Mouse (Mus musculus) lung, embryonic 14.5 days (tissue): Measurements from ENCODE around the gene Gtdc1. TPM values are rescaled to one million over a fixed set of nuclear protein-coding genes. Genes with fewer than 3 reads are reported as not detected.

Source experiments
- ATAC-seq: fragments of 200-750 bp; cut with Nextera tagmentation; 2 replicates; pipeline ENCODE4 v1.8.0; 2017; ENCODE audit warnings: mild to moderate bottlenecking, moderate TSS enrichment, moderate library complexity; ENCODE audit not compliant: insufficient read depth
- DNase-seq: peaks from one replicate; pipeline ENCODE4 v3.0.0-alpha.2; 2015
- H3K27ac ChIP-seq: fragments of 300-500 bp; sonication (generic); 2 replicates; pipeline ENCODE4 v1.5.1; 2014; ENCODE audit warnings: low read depth, mild to moderate bottlenecking, moderate library complexity
- H3K27me3 ChIP-seq: fragments of 300-500 bp; sonication (generic); 2 replicates; pipeline ENCODE4 v1.6.1; 2014; ENCODE audit warnings: low read length, control low read depth; ENCODE audit not compliant: insufficient read depth
- H3K36me3 ChIP-seq: fragments of 300-500 bp; sonication (generic); 2 replicates; pipeline ENCODE4 v1.6.1; 2014; ENCODE audit warnings: control low read depth; ENCODE audit not compliant: insufficient read depth
- H3K4me1 ChIP-seq: fragments of 300-500 bp; sonication (generic); 2 replicates; pipeline ENCODE4 v1.6.1; 2014; ENCODE audit warnings: antibody characterized with exemption, control low read depth; ENCODE audit not compliant: insufficient read depth
- H3K4me2 ChIP-seq: fragments of 300-500 bp; sonication (generic); 2 replicates; pipeline ENCODE4 v1.6.1; 2014; ENCODE audit warnings: mild to moderate bottlenecking
- H3K4me3 ChIP-seq: fragments of 300-500 bp; sonication (generic); 2 replicates; pipeline ENCODE4 v1.5.1; 2014; ENCODE audit warnings: low read depth, low read length
- H3K9ac ChIP-seq: fragments of 300-500 bp; sonication (generic); 2 replicates; pipeline ENCODE4 v1.6.1; 2014
- H3K9me3 ChIP-seq: fragments of 300-500 bp; sonication (generic); 2 replicates; pipeline ENCODE4 v1.6.1; 2016; ENCODE audit warnings: low read depth, low read length, control low read depth
- CTCF ChIP-seq: IDR thresholded peaks from 2 replicates; pipeline ENCODE4 v1.5.1; 2016; ENCODE audit warnings: antibody characterized with exemption, low read depth
- WGBS: fragments of 180-500 bp; shearing (Covaris S2); extraction: QIAGEN DNeasy Blood & Tissue Kit; methylation state at CpG from one replicate; pipeline ENCODE4 v1.1.7; 2014; 5-methylcytosine and 5-hydroxymethylcytosine counted together
- polyA plus RNA-seq: library from polyadenylated mRNA; unstranded; fragments of >200 nt; fragmentation: Nextera tagmentation; extraction: Ambion mirVana; gene quantifications from 2 replicates; pipeline ENCODE4 v1.2.1, GENCODE M21; 2014

Gene Gtdc1
- polyA plus RNA-seq, 1 experiment from 2014 or later: 14.2 TPM

DNA sequence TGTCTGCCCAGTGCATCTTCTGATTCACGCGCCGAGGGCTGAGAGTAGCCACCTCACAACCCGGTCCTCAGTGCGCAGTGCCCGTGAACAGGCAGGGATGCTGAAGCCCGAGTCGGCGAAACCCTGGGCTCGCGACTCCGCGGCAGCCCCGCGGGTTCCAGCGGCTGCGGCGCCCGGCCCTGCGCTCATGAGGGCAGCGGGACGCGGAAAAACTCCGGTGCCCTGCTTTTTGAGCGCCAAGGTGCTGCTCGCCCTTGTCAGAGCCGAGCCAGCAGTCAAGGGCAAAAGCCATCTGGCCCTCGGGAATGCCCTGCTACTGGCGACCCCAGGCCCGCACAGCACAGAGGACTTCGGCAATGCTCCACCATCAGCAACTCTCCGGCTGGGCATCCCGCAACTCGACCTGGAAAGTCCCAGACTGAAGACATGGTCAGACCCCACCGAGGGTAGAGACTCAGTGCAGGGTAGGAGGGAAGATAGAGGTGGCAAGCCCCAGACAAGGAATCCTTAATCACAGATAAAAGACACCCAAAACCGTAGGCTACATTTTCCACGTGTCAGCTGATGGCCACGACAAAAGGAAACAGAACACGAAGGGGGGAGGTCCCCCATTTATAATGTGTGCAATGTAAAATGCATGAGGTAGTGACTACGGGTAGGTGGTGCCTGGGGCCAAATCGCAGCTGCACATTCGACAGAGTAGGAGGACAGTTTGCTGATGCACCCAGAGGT is 370.4 kb downstream of the Gtdc1 start:
- H3K9me3 ChIP-seq: no peaks in the 10 kb centered on the region
- H3K36me3 ChIP-seq: no peaks in the 10 kb centered on the region
- DNase-seq (peak; percentile 71), ATAC-seq (peak; percentile 64; the same call in 1 of the 2 replicates)
- peak overlapping the region; percentile 76 for H3K4me2 ChIP-seq
- H3K4me1 ChIP-seq: peaks cover 13% of the 10 kb centered on the region
- no peaks in the 10 kb centered on the region for H3K27me3 ChIP-seq
- H3K27ac ChIP-seq: peak overlapping the region; percentile 89
- under 1% methylated on average over 42 of the region's 42 CpGs for WGBS
- TF ChIP-seq CTCF: no peak
- H3K4me3 ChIP-seq: peak overlapping the region; percentile 38
- H3K9ac ChIP-seq: peak overlapping the region; percentile 65

DNA sequence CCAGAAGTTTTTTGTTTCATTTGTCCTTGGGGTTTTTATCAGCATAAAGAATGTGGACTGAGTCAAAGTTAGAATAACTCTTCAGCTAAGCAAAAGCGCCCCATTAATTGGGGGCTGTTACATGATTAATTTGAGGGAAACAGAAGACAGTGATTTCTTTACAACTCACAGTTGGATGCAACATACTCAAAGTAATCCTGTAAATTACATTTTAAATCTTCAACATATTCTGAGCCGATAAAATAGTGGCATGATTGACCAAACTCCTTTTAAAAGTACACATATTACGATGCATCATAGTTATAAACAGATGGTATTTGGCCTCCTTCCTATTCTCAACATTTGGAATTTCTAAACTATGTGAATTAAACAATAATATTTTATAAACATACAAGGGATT is 372.7 kb downstream of the Gtdc1 start:
- Histone ChIP-seq H3K9me3 (no peaks in the 10 kb centered on the region), H3K4me3 (no peak overlapping the region), H3K4me2 (no peak overlapping the region), H3K9ac (no peak overlapping the region), H3K27me3 (no peaks in the 10 kb centered on the region), H3K4me1 (peaks cover 7% of the 10 kb centered on the region; the same call in 1 of the 2 replicates), H3K36me3 (no peaks in the 10 kb centered on the region), H3K27ac (peak overlapping the region; percentile 74; the same call in 1 of the 2 replicates)
- ATAC-seq (no peak), DNase-seq (peak; percentile 73)
- TF ChIP-seq CTCF: no peak
- 48% methylated on average over 3 of the region's 3 CpGs for WGBS

DNA sequence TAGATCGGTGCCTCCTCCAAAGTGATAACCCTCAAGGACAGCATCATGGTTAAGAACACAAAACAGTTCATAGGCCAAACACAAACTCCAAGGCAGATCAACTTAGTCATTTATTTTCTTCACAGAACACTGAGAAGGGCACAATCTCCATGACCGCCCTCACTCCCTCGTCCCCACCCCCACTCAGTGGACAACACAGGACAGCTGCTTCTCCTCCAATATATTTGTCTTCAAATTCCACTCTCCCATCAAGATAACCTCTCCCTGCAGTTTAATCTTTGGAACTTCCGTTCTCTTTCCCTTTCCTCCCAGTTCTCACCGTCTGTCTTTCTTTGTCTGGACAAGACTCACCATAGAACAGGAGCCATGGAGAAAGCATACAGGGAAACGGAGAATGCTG is 378.1 kb downstream of the Gtdc1 start:
- H3K27ac ChIP-seq: no peak overlapping the region
- DNase-seq (no peak), ATAC-seq (no peak)
- TF ChIP-seq CTCF: no peak
- H3K9me3 ChIP-seq: no peaks in the 10 kb centered on the region
- H3K27me3 ChIP-seq: no peaks in the 10 kb centered on the region
- no peaks in the 10 kb centered on the region for H3K4me1 ChIP-seq
- no peak overlapping the region for H3K9ac ChIP-seq
- no peaks in the 10 kb centered on the region for H3K36me3 ChIP-seq
- WGBS: 52% methylated on average over 6 of the region's 6 CpGs
- no peak overlapping the region for H3K4me2 ChIP-seq
- no peak overlapping the region for H3K4me3 ChIP-seq

DNA sequence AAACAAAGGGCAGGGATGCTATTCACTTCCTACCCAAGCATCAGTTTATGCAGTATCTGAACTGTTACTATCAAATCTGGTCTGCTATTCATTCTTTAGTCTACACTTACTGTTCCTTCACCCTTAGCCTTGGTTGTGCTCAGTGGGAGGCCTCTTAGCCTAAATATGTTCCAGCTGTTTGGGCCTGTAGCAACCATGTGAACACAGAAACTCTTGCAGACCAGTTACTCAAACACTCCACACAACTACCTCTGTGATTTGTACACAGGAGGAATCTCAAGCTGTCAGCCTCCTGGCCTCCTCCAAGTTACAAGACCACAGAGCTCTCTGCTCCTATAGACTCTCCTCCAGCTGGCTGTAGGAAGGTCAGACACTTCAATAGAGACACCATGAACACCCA is 384.7 kb downstream of the Gtdc1 start:
- Histone ChIP-seq H3K9ac (no peak overlapping the region), H3K36me3 (no peaks in the 10 kb centered on the region), H3K4me1 (no peaks in the 10 kb centered on the region), H3K4me3 (no peak overlapping the region), H3K9me3 (no peaks in the 10 kb centered on the region), H3K27ac (no peak overlapping the region), H3K4me2 (no peak overlapping the region), H3K27me3 (no peaks in the 10 kb centered on the region)
- TF ChIP-seq CTCF: no peak
- DNase-seq (no peak), ATAC-seq (no peak)

DNA sequence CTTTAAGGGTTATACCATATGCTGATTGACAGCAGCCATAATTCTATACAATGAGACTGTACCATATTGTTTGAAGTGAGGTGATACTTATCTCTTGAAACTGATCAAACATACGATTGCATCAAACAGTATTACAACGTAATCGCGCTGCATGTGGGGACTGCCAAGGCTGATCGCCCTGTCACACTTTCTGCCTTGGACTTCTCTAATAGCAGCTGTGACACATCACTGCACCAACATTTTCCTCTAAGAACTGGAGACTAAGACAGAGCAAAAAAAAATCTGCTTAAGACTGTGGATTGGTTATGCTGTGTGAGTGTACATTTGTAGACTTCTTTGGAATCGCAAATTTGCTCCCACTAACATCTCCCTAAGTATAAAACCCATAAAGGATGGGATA is 385.7 kb downstream of the Gtdc1 start:
- Histone ChIP-seq H3K36me3 (no peaks in the 10 kb centered on the region), H3K27ac (peak overlapping the region; percentile 48), H3K4me3 (no peak overlapping the region), H3K4me1 (no peaks in the 10 kb centered on the region), H3K4me2 (no peak overlapping the region), H3K27me3 (no peaks in the 10 kb centered on the region), H3K9ac (no peak overlapping the region), H3K9me3 (no peaks in the 10 kb centered on the region)
- TF ChIP-seq CTCF: no peak
- DNase-seq (peak; percentile 70), ATAC-seq (peak; percentile 49)
- WGBS: 68% methylated on average over 6 of the region's 6 CpGs

DNA sequence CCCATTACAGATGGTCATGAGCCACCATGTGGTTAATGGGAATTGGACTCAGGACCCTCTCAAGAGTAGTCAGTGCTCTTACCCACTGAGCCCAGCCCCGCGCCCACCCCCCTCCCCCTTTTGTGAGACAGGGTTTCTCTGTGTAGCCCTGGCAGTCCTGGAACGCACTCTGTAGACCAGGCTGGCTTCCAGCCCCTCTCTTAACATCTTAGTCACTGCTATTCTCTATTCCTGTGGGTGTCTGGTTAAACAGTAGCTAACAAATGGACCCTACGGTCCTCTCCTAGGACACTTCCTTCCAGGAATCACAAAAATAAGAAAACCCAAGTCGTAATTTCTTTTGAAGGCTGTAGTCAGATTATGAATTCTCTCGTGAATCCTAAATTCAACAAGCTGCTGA is 386.6 kb downstream of the Gtdc1 start:
- no peak overlapping the region for H3K4me3 ChIP-seq
- ATAC-seq: no peak
- WGBS: 85% methylated on average over 6 of the region's 6 CpGs

DNA sequence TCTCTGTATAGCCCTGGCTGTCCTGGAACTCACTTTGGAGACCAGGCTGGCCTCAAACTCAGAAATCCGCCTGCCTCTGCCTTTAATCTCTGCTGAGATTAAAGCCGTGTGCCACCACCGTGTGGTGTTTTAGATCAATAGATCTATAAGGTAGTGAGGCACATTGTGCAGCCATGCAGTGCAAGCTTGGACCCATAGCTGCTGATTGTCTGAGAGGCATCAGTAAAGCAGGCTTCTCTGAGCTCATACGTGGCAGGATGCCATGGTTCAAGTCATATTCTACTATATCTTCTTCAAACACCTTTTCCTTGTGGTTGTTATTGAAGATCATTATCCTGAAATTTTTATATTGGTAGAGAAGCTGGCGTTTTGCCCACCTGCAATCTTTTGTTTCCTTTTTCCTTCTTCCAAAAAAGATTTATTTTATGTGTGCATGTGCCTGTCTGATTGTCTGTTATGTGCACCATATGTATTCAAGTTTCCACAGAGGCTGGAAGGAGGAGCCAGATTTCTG is 388.3 kb downstream of the Gtdc1 start:
- no peaks in the 10 kb centered on the region for H3K27me3 ChIP-seq
- no peaks in the 10 kb centered on the region for H3K9me3 ChIP-seq
- H3K27ac ChIP-seq: no peak overlapping the region
- DNase-seq: peak; percentile 25
- no peak overlapping the region for H3K4me3 ChIP-seq
- H3K4me2 ChIP-seq: no peak overlapping the region
- no peak for ATAC-seq
- H3K4me1 ChIP-seq: no peaks in the 10 kb centered on the region
- no peak for TF ChIP-seq CTCF
- no peaks in the 10 kb centered on the region for H3K36me3 ChIP-seq
- WGBS: 79% methylated on average over 5 of the region's 5 CpGs
- no peak overlapping the region for H3K9ac ChIP-seq

More for the DNA sequence above, 386.6 kb downstream of the Gtdc1 start:
- H3K27me3 ChIP-seq: no peaks in the 10 kb centered on the region
- H3K27ac ChIP-seq: no peak overlapping the region
- no peaks in the 10 kb centered on the region for H3K4me1 ChIP-seq
- no peak for TF ChIP-seq CTCF
- no peak for DNase-seq
- H3K9ac ChIP-seq: no peak overlapping the region
- H3K36me3 ChIP-seq: no peaks in the 10 kb centered on the region
- H3K9me3 ChIP-seq: no peaks in the 10 kb centered on the region
- no peak overlapping the region for H3K4me2 ChIP-seq
